Mouse (Mus musculus) forebrain, embryonic 16.5 days (tissue): ENCODE data around the gene Scamp4. TPM values are rescaled to one million over a fixed set of nuclear protein-coding genes. Genes with fewer than 3 reads are reported as not detected.

ENCODE experiments used
- ATAC-seq: fragments of 200-750 bp; cut with Nextera tagmentation; 2 replicates; pipeline ENCODE4 v1.8.0; 2017; ENCODE audit warnings: mild to moderate bottlenecking, moderate library complexity
- H3K27ac ChIP-seq: fragments of 300-500 bp; sonication (generic); 2 replicates; pipeline ENCODE4 v1.5.1; 2014; ENCODE audit warnings: low read length, control low read depth
- H3K27me3 ChIP-seq: fragments of 300-500 bp; sonication (generic); replicated peaks from 2 replicates; pipeline ENCODE4 v1.6.1; 2014; ENCODE audit warnings: low read length; ENCODE audit not compliant: control insufficient read depth, insufficient read depth
- H3K36me3 ChIP-seq: fragments of 300-500 bp; sonication (generic); 2 replicates; pipeline ENCODE4 v1.6.1; 2014; ENCODE audit not compliant: control insufficient read depth, insufficient read depth
- H3K4me1 ChIP-seq: fragments of 300-500 bp; sonication (generic); replicated peaks from 2 replicates; pipeline ENCODE4 v1.6.1; 2014; ENCODE audit warnings: low read length; ENCODE audit not compliant: control insufficient read depth, insufficient read depth
- H3K4me2 ChIP-seq: fragments of 300-500 bp; sonication (generic); 2 replicates; pipeline ENCODE4 v1.6.1; 2014; ENCODE audit warnings: mild to moderate bottlenecking, low read length, control low read depth
- H3K4me3 ChIP-seq: fragments of 300-500 bp; sonication (generic); replicated peaks from 2 replicates; pipeline ENCODE4 v1.5.1; 2014; ENCODE audit warnings: mild to moderate bottlenecking, low read length, control low read depth
- H3K9ac ChIP-seq: fragments of 300-500 bp; sonication (generic); replicated peaks from 2 replicates; pipeline ENCODE4 v1.6.1; 2014; ENCODE audit warnings: low read depth, low read length, control low read depth
- H3K9me3 ChIP-seq: fragments of 300-500 bp; sonication (generic); 2 replicates; pipeline ENCODE4 v1.6.1; 2016; ENCODE audit warnings: low read length; ENCODE audit not compliant: control insufficient read depth
- WGBS: fragments of 180-500 bp; shearing (Covaris S2); extraction: QIAGEN DNeasy Blood & Tissue Kit; methylation state at CpG from one replicate; pipeline ENCODE4 v1.1.7; 2014; 5-methylcytosine and 5-hydroxymethylcytosine counted together
- polyA plus RNA-seq: library from polyadenylated mRNA; unstranded; fragments of >200 nt; fragmentation: Nextera tagmentation; extraction: Ambion mirVana; gene quantifications from 2 replicates; pipeline ENCODE4 v1.2.1, GENCODE M21; 2015

The Scamp4 gene
- polyA plus RNA-seq, 1 experiment from 2014 or later = 77.2 TPM

DNA sequence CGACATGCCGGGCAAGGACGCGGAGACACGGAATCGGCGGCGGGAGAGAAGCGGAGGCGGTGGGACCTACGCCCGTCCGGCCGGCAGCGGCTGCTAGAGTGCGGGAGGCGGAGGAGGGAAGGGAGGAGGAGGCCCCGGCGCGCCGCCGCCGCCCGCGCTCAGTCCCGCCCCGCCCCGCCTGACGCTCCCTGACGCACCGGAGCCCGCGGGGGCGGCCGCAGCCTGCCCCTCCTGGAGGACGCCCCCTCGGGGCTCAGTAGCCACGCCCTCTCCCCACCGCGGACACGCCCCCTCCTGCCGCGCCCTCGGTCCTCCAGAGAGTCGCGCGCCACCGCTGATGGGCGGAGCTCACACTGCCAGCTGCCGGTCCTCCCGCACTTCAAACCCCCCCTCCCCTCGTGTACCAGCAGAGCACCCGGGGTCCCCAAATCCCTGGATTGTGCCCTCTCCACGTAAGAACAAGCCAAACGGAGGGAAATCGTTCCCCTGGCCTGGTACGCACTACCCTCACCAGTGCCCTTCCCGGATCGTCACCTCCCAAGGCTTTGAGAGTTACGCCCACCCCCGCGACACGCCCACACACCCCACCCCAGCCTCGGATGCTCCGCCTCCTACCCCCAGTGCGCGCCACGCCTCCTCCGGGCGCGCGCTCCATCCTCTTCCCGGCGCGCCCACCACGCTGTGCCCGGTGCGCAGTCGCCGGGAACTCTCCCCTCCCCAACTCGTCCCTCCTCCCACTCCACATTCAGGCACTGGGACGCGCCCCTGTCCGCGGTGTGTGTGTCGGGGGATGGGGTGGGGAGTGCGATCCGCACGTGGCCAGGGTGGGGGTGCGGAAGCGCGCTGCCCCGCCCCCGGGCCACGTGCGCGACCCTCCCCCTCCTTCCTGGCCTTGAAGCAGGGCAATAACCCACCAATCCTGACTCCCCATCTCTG, 25.2 kb upstream of the Scamp4 start, which contains the start of gene Klf16:
Gene Klf16 (minus strand): TSS at position 127 of the 936 bp plus-strand sequence.
- Histone ChIP-seq H3K27ac (peak within 1 kb of the TSS; percentile 89), H3K4me3 (peak within 1 kb of the TSS; percentile 70), H3K9ac (peak within 1 kb of the TSS; percentile 65), H3K36me3 (no peaks in the 10 kb centered on the region), H3K4me1 (peaks cover 40% of the 10 kb centered on the region), H3K4me2 (peak within 1 kb of the TSS; percentile 87), H3K27me3 (no peaks in the 10 kb centered on the region), H3K9me3 (no peaks in the 10 kb centered on the region)
- peak; percentile 78 for ATAC-seq
- WGBS = under 1% methylated on average over 86 of the region's 97 CpGs

DNA sequence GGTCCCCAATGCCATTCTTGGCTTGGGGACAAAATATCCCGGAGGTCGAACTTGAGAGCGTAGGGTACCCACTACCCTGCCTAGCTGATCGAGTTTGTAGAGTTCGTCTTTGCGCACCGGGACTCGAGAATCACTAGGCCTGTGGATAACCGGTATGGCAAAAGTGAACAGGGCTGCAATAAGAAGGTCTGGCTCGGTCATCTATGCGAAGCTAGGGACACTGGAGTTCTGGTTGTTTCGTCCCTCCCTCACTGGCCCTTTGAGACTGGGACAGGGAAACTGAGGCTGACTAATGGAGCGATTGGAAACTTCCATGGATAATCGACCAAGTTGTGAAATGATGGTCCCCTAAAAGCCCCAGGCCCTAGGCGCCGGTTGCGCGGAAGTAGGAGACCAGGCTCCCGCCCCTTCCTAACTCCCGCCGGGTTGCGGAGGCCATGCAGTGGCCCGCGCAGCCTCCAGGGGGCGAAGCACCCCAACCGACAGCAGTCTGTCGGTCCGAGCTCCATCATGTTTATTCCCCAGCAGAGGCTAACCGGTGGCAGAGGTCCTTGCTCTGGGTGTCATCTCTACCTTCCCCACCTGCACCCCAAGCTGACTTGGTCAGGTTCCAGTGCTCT, 24.4 kb upstream of the Scamp4 start:
- Histone ChIP-seq H3K9ac (peak overlapping the region; percentile 65), H3K9me3 (no peaks in the 10 kb centered on the region), H3K4me3 (peak overlapping the region; percentile 70), H3K27ac (peak overlapping the region; percentile 89), H3K4me1 (peaks cover 39% of the 10 kb centered on the region), H3K4me2 (peak overlapping the region; percentile 87), H3K36me3 (no peaks in the 10 kb centered on the region), H3K27me3 (no peaks in the 10 kb centered on the region)
- under 1% methylated on average over 29 of the region's 29 CpGs for WGBS
- peak; percentile 9; the same call in 1 of the 2 replicates for ATAC-seq

DNA sequence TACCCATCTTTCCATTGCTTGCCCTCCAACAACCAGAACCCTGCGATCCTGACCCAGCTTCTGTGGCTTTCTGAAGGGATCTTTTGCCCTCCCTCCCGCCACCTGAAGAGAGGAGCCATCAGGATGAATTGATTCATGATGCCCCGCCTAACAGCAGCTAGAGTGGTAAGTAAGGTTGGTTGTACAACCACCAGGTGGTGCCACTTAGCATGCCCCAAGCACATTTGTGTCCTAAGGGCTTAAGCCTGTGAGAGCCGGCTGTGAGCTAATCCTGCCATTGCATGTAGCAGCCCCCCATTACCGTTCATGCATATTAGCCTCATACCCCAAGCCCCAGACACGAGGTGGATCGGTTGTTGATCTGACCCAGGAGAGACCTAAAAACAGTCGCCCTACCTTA, 23.8 kb upstream of the Scamp4 start:
- no peaks in the 10 kb centered on the region for H3K36me3 ChIP-seq
- no peak for ATAC-seq
- peaks cover 32% of the 10 kb centered on the region for H3K4me1 ChIP-seq
- H3K9me3 ChIP-seq = no peaks in the 10 kb centered on the region
- 6% methylated on average over 8 of the region's 8 CpGs for WGBS
- H3K27me3 ChIP-seq = no peaks in the 10 kb centered on the region
- no peak overlapping the region for H3K9ac ChIP-seq
- H3K4me2 ChIP-seq = no peak overlapping the region
- no peak overlapping the region for H3K27ac ChIP-seq
- no peak overlapping the region for H3K4me3 ChIP-seq

DNA sequence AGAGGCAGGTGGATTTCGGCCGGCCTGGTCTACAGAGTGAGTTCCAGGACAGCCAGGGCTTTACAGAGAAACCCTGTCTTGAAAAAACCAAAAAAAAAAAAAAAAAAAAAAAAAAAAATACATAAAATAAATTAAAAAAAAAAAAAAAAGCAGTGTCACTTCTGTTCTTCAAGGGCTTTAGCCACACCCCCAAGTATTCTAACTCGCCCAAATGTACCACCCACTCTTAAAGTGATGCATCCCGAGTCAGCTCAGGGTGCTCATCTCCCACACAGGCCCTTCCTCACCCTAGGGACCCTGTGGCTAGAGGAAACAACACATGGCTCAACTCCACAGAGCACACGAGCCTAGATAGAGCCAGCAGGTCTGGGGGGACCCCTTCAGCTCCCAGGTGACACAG, 19.6 kb upstream of the Scamp4 start:
- Histone ChIP-seq H3K4me2 (no peak overlapping the region), H3K9me3 (no peaks in the 10 kb centered on the region), H3K9ac (no peak overlapping the region), H3K36me3 (no peaks in the 10 kb centered on the region), H3K27me3 (no peaks in the 10 kb centered on the region), H3K4me3 (no peak overlapping the region), H3K4me1 (peaks cover 15% of the 10 kb centered on the region), H3K27ac (no peak overlapping the region)
- ATAC-seq = no peak
- WGBS = 88% methylated on average over 5 of the region's 5 CpGs

DNA sequence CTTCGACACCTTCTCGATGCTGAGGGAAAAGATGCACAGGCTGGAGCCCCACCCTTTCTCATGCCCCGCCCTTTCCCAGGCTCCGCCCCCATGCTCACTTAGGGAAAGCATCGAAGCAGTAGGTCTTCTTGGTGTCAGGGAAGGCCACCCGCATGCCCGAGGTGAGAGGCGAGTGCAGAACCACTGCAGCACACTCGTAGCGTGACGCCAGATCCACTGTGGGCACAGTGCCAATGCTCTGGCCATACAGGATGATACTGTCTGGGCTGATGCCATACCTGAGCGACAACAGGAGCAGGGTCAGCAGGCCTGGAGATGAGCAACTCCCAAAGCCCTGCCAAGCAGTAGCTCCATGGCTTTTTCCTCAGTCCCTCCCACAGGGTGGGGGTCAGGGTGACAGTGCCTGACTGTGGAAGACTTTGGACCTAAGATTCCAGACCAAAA, 18.6 kb upstream of the Scamp4 start:
- no peak overlapping the region for H3K4me3 ChIP-seq
- H3K27ac ChIP-seq = no peak overlapping the region
- no peaks in the 10 kb centered on the region for H3K36me3 ChIP-seq
- H3K4me2 ChIP-seq = no peak overlapping the region
- H3K4me1 ChIP-seq = peaks cover 16% of the 10 kb centered on the region
- H3K27me3 ChIP-seq = no peaks in the 10 kb centered on the region
- H3K9ac ChIP-seq = no peak overlapping the region
- ATAC-seq = no peak
- WGBS = 63% methylated on average over 12 of the region's 12 CpGs
- H3K9me3 ChIP-seq = no peaks in the 10 kb centered on the region

DNA sequence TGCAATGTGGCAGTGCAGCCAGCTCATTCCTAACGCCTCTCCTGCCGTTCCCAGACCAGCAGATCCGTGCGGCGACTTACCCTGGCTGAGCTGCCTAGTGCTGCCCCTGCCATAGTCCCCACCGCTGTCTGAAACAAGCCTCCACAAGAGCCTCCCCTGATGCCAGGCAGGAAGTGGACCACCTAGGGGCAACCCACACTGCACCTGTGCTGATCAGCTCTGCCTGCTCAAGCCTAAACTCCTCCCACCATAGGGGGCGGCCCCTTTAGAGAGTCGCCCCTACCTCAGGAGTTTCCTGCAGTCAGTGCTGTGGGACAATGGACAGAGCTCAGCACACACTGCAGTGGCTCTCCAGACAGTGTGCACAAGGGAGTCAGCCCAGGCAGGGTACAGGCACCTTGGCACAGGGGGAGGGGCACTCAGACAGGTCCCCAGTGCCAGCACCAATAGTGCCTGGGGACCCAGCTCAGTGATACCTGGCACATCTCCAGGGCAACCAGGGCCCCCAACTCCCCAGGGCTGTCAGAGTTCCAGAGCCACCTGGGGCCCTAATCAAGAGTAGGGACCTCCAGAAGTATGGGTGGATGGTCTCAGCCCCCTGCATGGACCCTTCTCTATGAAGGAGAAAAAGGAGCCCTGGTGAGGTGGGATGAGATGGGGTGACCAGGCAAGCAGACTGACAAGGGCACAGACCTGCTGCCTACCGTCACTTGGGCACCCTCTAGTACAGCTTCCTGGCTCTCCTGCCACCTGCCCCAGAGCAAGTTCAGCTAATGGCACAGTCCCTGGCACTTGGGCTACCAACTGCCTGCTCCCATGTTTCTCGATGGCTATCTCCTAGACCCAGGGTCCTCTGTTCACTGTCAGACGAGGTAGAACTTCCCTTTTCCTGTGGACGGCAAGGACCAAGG, 17.8 kb upstream of the Scamp4 start:
- H3K9ac ChIP-seq = no peak overlapping the region
- H3K36me3 ChIP-seq = no peaks in the 10 kb centered on the region
- H3K4me2 ChIP-seq = no peak overlapping the region
- no peaks in the 10 kb centered on the region for H3K9me3 ChIP-seq
- WGBS = 73% methylated on average over 12 of the region's 12 CpGs
- no peak overlapping the region for H3K27ac ChIP-seq
- peak; percentile 10; the same call in 1 of the 2 replicates for ATAC-seq
- peaks cover 23% of the 10 kb centered on the region for H3K4me1 ChIP-seq
- H3K4me3 ChIP-seq = no peak overlapping the region
- no peaks in the 10 kb centered on the region for H3K27me3 ChIP-seq

DNA sequence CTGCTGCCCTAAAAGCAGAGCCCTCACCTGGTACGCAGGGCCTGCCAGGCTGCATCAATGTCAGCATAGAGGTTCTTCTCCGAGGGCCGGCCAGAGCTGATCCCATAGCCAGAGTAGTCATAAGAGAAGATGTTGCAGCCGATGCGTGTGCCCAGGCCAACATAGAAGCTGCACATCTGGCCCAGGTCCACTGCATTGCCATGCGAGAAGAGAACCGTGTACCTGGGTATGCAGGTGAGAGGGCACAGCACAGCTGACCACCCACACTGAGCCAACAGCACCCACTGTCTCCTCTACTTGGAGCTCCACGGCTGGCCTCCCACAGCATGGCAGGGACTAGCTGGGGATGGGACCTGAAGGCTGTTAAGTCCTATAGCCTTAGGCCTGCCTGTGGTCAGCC, 17.1 kb upstream of the Scamp4 start:
- Histone ChIP-seq H3K4me2 (no peak overlapping the region), H3K4me3 (no peak overlapping the region), H3K27me3 (no peaks in the 10 kb centered on the region), H3K36me3 (no peaks in the 10 kb centered on the region), H3K9ac (no peak overlapping the region), H3K4me1 (peaks cover 23% of the 10 kb centered on the region), H3K27ac (no peak overlapping the region), H3K9me3 (no peaks in the 10 kb centered on the region)
- 96% methylated on average over 8 of the region's 8 CpGs for WGBS
- ATAC-seq = no peak

DNA sequence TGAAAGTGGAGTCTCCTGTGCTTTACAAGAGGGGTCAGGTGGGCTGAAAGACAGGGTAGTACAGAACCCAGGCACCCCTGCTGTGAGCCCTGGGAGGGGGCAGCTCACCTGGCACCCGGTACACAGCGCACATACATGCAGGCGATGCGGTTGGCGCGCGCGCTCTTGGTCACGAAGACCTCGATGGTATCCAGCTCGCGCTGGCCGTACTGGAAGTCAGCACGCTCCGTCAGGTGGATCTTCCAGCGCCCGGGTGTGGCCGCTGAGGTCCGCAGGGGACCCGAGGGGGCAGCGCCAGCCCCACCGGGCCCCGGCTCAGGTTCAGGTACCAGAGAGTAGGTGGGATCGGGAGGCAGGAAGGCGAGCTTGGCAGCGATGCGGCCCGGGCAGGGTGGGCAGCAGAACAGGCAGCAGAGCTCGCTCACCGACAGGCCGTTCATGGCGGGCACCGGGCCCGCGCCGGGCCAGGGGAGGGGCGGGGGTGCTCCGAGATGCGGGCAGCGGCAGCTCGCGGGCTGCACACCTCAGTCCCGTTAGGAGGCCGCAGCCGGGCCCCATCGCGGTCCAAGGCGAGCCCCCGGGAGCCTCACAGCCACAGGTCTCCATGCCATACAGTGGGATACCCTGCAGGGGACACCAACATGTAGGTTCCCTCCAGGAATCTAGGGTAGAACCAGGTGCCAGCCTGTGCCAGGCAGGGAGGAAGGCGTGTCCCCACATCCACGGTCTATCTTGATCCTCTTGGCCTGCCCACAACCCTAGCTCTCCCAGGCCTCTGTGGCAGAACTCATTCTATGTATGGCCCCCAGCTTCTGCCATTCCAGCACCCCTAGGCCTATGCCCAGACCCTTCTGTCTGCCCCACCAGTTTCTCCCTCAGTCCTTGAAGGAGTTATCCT, 16.0 kb upstream of the Scamp4 start:
- no peaks in the 10 kb centered on the region for H3K27me3 ChIP-seq
- H3K4me3 ChIP-seq = no peak overlapping the region
- WGBS = 94% methylated on average over 49 of the region's 51 CpGs
- no peak overlapping the region for H3K4me2 ChIP-seq
- no peaks in the 10 kb centered on the region for H3K36me3 ChIP-seq
- ATAC-seq = no peak
- H3K9ac ChIP-seq = no peak overlapping the region
- H3K27ac ChIP-seq = no peak overlapping the region
- peaks cover 23% of the 10 kb centered on the region for H3K4me1 ChIP-seq
- no peaks in the 10 kb centered on the region for H3K9me3 ChIP-seq
